Mouse (Mus musculus) lung, postnatal 4 days (tissue): ENCODE measurements around the gene Gm45062.

Experiments used
- DNase-seq, 2 experiments: peaks; one replicate each; pipeline ENCODE4 v3.0.0; 2021

Gm45062 gene

DNA sequence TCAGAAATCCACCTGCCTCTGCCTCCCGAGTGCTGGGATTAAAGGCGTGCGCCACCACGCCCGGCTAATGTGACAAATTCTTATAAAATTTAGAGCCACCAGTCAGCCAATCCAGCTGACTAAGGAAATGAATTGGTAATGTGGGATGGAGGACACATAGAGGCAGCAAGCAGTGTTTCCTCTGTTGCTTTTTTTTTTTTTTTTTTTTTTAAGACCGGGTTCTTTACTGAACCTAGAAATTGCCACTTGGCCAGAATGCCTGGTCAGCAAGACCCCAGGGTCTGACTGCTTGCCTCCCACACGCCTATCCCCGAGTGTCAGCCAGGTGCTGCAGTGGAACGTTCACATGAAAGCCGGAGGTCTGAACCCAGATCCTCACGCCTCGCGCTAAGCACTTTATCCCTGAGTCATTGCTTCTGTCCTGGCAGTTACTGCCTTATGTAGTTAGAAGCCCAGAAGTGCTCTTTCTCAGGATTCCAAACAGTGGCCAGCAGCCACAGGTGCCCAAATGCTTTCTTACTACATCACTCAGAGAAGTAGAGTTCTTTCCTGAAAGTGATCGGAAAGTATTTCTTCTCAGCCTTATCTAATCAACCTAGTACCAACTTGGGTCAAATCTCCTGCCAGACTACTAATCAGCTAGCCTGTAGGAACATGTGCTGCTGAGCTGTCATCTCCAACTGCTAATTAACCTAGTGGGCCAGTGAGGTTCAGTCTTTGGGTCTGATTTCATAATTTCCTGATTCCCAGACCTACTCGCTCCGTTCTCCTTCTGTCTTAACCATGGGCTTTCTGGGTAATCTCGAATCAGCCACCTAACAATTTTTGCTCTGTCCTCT lies 225.4 kb downstream of the Gm45062 start:
- no peak for DNase-seq

- peak; percentile 33 to 52 for DNase-seq
Measured at GRCm38 (mm10) chr6:8485414-8486175, 226.3 kb downstream of the Gm45062 start.

DNA sequence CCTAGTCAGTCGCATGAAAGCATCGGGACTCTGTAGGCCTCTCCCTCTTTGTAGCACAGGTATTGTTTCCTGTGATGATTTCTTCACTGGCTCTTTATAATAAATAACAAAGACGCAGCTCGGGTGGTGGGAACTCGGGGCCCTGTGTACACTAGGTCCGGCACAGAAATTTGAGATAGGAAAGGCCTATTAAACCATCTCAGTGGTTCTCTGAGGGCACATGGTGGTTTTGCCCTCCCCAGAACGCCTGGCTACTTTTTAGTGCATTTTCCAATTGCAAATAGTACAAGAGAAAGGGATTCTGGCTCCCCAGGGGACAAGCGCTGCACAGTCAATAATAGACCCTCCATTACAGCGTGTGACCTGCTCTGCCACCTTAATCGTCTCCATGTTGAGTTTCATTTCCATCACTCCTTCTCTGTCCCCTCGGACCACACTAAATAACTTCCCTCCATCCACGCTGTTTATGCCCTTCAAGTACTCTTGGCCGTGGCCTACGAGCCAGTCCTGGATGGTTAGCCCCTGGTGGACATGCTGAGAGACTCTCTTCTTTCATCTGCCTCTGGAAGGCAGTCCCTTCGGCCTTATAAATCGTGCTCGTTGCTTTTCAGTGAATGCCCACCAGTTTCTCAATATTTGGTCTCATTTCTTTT lies 227.3 kb downstream of the Gm45062 start:
- no peak for DNase-seq

- no peak for DNase-seq
Measured at GRCm38 (mm10) chr6:8487044-8487853, 228.0 kb downstream of the Gm45062 start.

GRCm38 (mm10) chr6:8488249-8488648 lies 229.0 kb downstream of the Gm45062 start:
- no peak for DNase-seq

DNA sequence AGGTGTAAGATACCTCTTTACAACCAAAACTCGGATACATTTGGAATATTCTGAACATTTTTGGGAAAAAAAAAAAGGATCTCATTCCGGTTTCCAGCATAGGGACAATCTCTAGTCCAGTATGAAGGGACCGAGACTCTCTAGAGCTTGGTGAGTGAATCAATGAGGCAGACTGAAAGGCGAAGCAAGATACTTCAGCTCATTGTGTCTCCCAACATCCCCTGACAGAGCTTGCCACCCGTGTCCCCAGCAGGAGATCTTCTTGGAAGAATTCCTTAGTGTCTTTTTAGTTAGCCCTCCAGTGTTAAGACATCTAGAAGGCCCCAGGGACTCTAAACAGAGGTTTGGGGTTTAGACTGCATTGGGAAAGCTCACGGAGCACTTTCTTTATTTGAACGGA lies 230.0 kb downstream of the Gm45062 start:
- no peak for DNase-seq

DNA sequence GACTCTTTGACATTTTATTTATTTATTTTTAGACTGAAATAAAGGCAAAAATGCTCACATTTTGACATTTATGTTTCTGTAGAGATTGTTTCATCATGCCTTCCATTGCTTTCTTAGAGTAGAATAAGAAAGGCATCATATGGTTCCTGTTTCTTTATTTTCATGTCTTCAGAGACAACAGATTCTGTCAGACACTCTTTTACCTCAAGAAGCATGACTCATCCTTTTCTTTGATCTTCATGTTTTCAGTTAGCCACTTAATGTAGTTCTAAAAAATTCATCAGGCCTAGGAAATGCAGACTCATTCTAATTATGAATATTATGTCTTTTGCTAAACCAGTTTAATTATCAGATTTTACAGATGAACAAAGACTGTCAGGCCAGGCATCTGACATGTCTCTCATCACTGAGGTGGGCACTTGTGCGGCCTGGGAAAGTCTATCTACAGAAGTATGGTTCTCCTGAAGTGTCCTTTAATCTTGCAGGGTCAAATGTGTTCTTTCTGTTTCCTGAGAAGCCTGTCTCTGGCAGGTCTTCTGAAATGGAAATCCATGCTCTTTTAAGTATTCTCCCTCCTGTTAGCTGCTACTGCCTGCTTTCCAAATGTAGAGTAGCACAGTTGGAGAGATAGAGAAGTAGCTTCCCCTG lies 230.8 kb downstream of the Gm45062 start:
- no peak for DNase-seq

- no peak for DNase-seq
Measured at GRCm38 (mm10) chr6:8492248-8492647, 233.0 kb downstream of the Gm45062 start.

- no peak for DNase-seq
Measured at GRCm38 (mm10) chr6:8495109-8495826, 236.0 kb downstream of the Gm45062 start.

DNA sequence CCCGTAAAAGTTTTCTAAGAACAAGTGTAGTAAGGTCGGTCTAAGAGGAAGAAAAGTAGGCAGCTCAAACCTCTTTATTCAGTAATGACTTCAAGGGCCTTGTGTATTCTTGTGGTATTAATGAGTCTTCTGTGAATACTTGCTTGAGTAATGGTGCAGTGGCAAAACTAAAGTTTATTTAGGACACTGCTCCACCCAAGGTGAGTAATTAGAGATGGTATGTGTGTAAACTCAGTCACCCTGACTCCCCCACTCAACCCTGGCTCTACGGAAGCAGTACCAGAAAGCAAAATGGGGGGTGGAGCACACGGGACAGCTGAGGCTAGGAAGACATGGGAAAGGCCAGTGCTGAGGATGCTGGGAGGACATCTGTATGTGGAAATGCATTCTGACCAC lies 236.6 kb downstream of the Gm45062 start:
- DNase-seq, result no peak

- no peak for DNase-seq
Measured at GRCm38 (mm10) chr6:8497234-8497867, 238.1 kb downstream of the Gm45062 start.

DNA sequence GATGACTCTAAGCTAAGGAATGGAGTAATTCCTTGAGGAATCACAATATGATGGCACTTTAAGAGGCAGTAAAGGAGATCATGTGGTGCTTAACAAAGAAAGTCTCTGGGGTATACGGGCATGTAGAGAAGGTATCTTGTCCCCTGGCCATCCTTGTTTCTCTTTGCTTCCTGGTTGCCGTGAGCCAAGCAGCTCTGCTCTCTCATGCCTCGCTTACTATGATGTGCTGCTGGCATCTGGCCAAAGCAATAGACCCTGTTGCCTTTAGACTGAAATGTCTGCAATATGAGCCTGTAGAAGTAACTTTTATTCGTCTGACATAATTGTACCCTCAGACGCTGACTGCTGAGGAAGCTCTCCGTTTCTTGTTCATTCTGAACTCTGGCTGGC lies 238.6 kb downstream of the Gm45062 start:
- DNase-seq, result no peak

DNA sequence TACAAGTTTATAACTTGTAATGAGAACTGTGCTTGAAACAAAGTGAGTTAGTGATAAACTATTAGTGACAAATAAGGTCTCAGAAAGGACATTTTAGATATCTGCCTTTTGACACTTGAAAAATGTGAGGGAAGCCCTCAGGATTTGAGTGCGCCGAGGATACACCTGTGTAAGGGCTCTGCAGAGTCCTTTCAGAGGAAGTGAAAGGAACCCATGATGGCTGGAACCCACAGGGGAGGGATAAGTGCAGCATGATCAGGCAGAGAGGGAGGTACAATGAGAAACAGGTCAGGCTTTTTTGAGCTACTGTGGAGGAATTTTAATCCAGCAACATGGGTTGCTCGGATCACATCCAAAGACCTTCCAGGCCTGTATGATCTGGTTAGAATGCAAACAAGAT lies 239.7 kb downstream of the Gm45062 start:
- no peak for DNase-seq

GRCm38 (mm10) chr6:8503953-8504352 lies 244.7 kb downstream of the Gm45062 start:
- no peak for DNase-seq

GRCm38 (mm10) chr6:8504521-8505228 lies 245.4 kb downstream of the Gm45062 start:
- peak; percentile 32 to 44 for DNase-seq

- no peak for DNase-seq
Measured at GRCm38 (mm10) chr6:8506631-8507030, 247.4 kb downstream of the Gm45062 start.

- DNase-seq, result peak; percentile 99 to 100
Measured at GRCm38 (mm10) chr6:8508883-8509536, 249.8 kb downstream of the Gm45062 start.

- DNase-seq, result peak; percentile 78 to 84
Measured at GRCm38 (mm10) chr6:8509551-8509950, 250.3 kb downstream of the Gm45062 start, which contains the start of gene Glcci1. Gene Glcci1 (plus strand): TSS chr6:8509600.
